Mouse (Mus musculus): ENCODE measurements around the gene Sh2b1. TPM values are rescaled to one million over a fixed set of nuclear protein-coding genes. Genes with fewer than 3 reads are reported as not detected.

Gene Sh2b1
- polyA plus RNA-seq, 1 experiment, result 58.8 TPM

GRCm38 (mm10) chr7:126428631-126429502, 46.4 kb downstream of the Sh2b1 start, which contains the start of gene Rabep2:
Gene Rabep2 (plus strand): TSS chr7:126428759.
- Histone ChIP-seq H3K36me3 (ENCODE audit: control insufficient read depth, insufficient read depth) (no peaks in the 10 kb centered on the region), H3K27me3 (ENCODE audit: control insufficient read depth, insufficient read depth, insufficient read length) (no peaks in the 10 kb centered on the region), H3ac (ENCODE audit: control insufficient read depth, insufficient read length) (peak within 1 kb of the TSS; percentile 72), H3K79me2 (ENCODE audit: control insufficient read depth, insufficient read depth) (no peaks in the 10 kb centered on the region), H3K4me3 (peak within 1 kb of the TSS; percentile 28), H3K4me2 (ENCODE audit: low read depth) (peak within 1 kb of the TSS; percentile 98)
- TF ChIP-seq USF1 (IDR thresholded peaks at IDR 0.05; ENCODE audit: low read depth) (no peak), TCF3 (IDR thresholded peaks at IDR 0.05; ENCODE audit: insufficient read length, low read depth) (no peak), TCF12 (IDR thresholded peaks at IDR 0.05; ENCODE audit: insufficient read depth, poor library complexity, severe bottlenecking) (no peak), CEBPB (IDR thresholded peaks at IDR 0.05; ENCODE audit: insufficient read depth, poor library complexity, severe bottlenecking) (no peak), REST (IDR thresholded peaks at IDR 0.05; ENCODE audit: insufficient read depth, insufficient read length) (no peak), POLR2AphosphoS2 (IDR thresholded peaks at IDR 0.05; ENCODE audit: insufficient read length, low read depth) (peak; percentile 30), MYOG (IDR thresholded peaks at IDR 0.05; ENCODE audit: control insufficient read depth in 1 of 3, insufficient read depth in 1 of 3, insufficient read length in 2 of 3, low read depth in 2 of 3) (no peak), E2F4 (IDR thresholded peaks at IDR 0.05; ENCODE audit: insufficient read depth) (no peak), SRF (IDR thresholded peaks at IDR 0.05; ENCODE audit: control insufficient read depth, insufficient read length, low read depth) (no peak), POLR2A (IDR thresholded peaks at IDR 0.05; ENCODE audit: insufficient read length, low read depth) (peak; percentile 47), MAX (IDR thresholded peaks at IDR 0.05; ENCODE audit: low read depth) (no peak), MYOD1 (IDR thresholded peaks at IDR 0.05; ENCODE audit: control insufficient read depth in 1 of 3, insufficient read length in 2 of 3, low read depth in 2 of 3) (no peak)

- no peaks in the 10 kb centered on the region for H3K36me3 ChIP-seq (ENCODE audit: control insufficient read depth, insufficient read depth)
- H3K4me2 ChIP-seq (ENCODE audit: low read depth), result peak overlapping the region; percentile 98
- H3K27me3 ChIP-seq (ENCODE audit: control insufficient read depth, insufficient read depth, insufficient read length), result no peaks in the 10 kb centered on the region
- H3K79me2 ChIP-seq (ENCODE audit: control insufficient read depth, insufficient read depth), result no peaks in the 10 kb centered on the region
- peak overlapping the region; percentile 28 for H3K4me3 ChIP-seq
- no peak for TF ChIP-seq MYOG (IDR thresholded peaks at IDR 0.05; ENCODE audit: control insufficient read depth in 1 of 3, insufficient read depth in 1 of 3, insufficient read length in 2 of 3, low read depth in 2 of 3)
- TF ChIP-seq TCF12 (IDR thresholded peaks at IDR 0.05; ENCODE audit: insufficient read depth, poor library complexity, severe bottlenecking), result no peak
- TF ChIP-seq CEBPB (IDR thresholded peaks at IDR 0.05; ENCODE audit: insufficient read depth, poor library complexity, severe bottlenecking), result no peak
- TF ChIP-seq MYOD1 (IDR thresholded peaks at IDR 0.05; ENCODE audit: control insufficient read depth in 1 of 3, insufficient read length in 2 of 3, low read depth in 2 of 3), result no peak
- TF ChIP-seq POLR2A (IDR thresholded peaks at IDR 0.05; ENCODE audit: insufficient read length, low read depth), result no peak
- TF ChIP-seq USF1 (IDR thresholded peaks at IDR 0.05; ENCODE audit: low read depth), result no peak
- no peak for TF ChIP-seq E2F4 (IDR thresholded peaks at IDR 0.05; ENCODE audit: insufficient read depth)
- TF ChIP-seq REST (IDR thresholded peaks at IDR 0.05; ENCODE audit: insufficient read depth, insufficient read length), result no peak
- H3ac ChIP-seq (ENCODE audit: control insufficient read depth, insufficient read length), result peak overlapping the region; percentile 72
Observed at GRCm38 (mm10) chr7:126428154-126428553, 47.1 kb downstream of the Sh2b1 start.

GRCm38 (mm10) chr7:126427323-126427860, 47.8 kb downstream of the Sh2b1 start:
- no peak overlapping the region for H3K4me2 ChIP-seq (ENCODE audit: low read depth)
- H3ac ChIP-seq (ENCODE audit: control insufficient read depth, insufficient read length), result no peak overlapping the region
- H3K36me3 ChIP-seq (ENCODE audit: control insufficient read depth, insufficient read depth), result no peaks in the 10 kb centered on the region
- H3K79me2 ChIP-seq (ENCODE audit: control insufficient read depth, insufficient read depth), result no peaks in the 10 kb centered on the region
- TF ChIP-seq REST (IDR thresholded peaks at IDR 0.05; ENCODE audit: insufficient read depth, insufficient read length) (peak; percentile 96), CEBPB (IDR thresholded peaks at IDR 0.05; ENCODE audit: insufficient read depth, poor library complexity, severe bottlenecking) (no peak)
- no peak overlapping the region for H3K4me3 ChIP-seq
- no peaks in the 10 kb centered on the region for H3K27me3 ChIP-seq (ENCODE audit: control insufficient read depth, insufficient read depth, insufficient read length)

GRCm38 (mm10) chr7:126424161-126424560, 51.1 kb downstream of the Sh2b1 start:
- no peaks in the 10 kb centered on the region for H3K27me3 ChIP-seq (ENCODE audit: control insufficient read depth, insufficient read depth, insufficient read length)
- no peaks in the 10 kb centered on the region for H3K79me2 ChIP-seq (ENCODE audit: control insufficient read depth, insufficient read depth)
- no peak overlapping the region for H3K4me3 ChIP-seq
- no peak overlapping the region for H3K4me2 ChIP-seq (ENCODE audit: low read depth)
- H3ac ChIP-seq (ENCODE audit: control insufficient read depth, insufficient read length), result no peak overlapping the region
- no peaks in the 10 kb centered on the region for H3K36me3 ChIP-seq (ENCODE audit: control insufficient read depth, insufficient read depth)
- no peak for TF ChIP-seq TCF3 (IDR thresholded peaks at IDR 0.05; ENCODE audit: insufficient read length, low read depth)
- no peak for TF ChIP-seq MAX (IDR thresholded peaks at IDR 0.05; ENCODE audit: low read depth)
- TF ChIP-seq REST (IDR thresholded peaks at IDR 0.05; ENCODE audit: insufficient read depth, insufficient read length), result no peak
- no peak for TF ChIP-seq TCF12 (IDR thresholded peaks at IDR 0.05; ENCODE audit: insufficient read depth, poor library complexity, severe bottlenecking)
- no peak for TF ChIP-seq POLR2AphosphoS2 (IDR thresholded peaks at IDR 0.05; ENCODE audit: insufficient read length, low read depth)
- TF ChIP-seq MYOD1 (IDR thresholded peaks at IDR 0.05; ENCODE audit: control insufficient read depth in 1 of 3, insufficient read length in 2 of 3, low read depth in 2 of 3), result no peak
- no peak for TF ChIP-seq MYOG (IDR thresholded peaks at IDR 0.05; ENCODE audit: control insufficient read depth in 1 of 3, insufficient read depth in 1 of 3, insufficient read length in 2 of 3, low read depth in 2 of 3)
- no peak for TF ChIP-seq POLR2A (IDR thresholded peaks at IDR 0.05; ENCODE audit: insufficient read length, low read depth)
- no peak for TF ChIP-seq CEBPB (IDR thresholded peaks at IDR 0.05; ENCODE audit: insufficient read depth, poor library complexity, severe bottlenecking)
- no peak for TF ChIP-seq USF1 (IDR thresholded peaks at IDR 0.05; ENCODE audit: low read depth)
- TF ChIP-seq SRF (IDR thresholded peaks at IDR 0.05; ENCODE audit: control insufficient read depth, insufficient read length, low read depth), result no peak
- no peak for TF ChIP-seq E2F4 (IDR thresholded peaks at IDR 0.05; ENCODE audit: insufficient read depth)
